Mouse (Mus musculus) cerebellum, adult 2 months (tissue): ENCODE data around the gene Gm853. TPM values are rescaled to one million over a fixed set of nuclear protein-coding genes. Genes with fewer than 3 reads are reported as not detected.
"Not testable (repeated sequence)": the region's sequence is repeated elsewhere in the genome, so short reads cannot be mapped to it uniquely, and the experiment has no call there.

Experiments
- DNase-seq, 2 experiments: peaks; one replicate each; pipeline ENCODE4 v3.0.0; 2021
- H3K27ac ChIP-seq: fragments of 200-500 bp; 2 replicates; pipeline ENCODE4 v1.5.1; 2012; ENCODE audit warnings: low read length, control low read depth, inconsistent platforms; ENCODE audit not compliant: insufficient read depth
- H3K27me3 ChIP-seq: fragments of 200-500 bp; 2 replicates; pipeline ENCODE4 v1.6.1; 2012; ENCODE audit warnings: inconsistent platforms, mild to moderate bottlenecking, low read length, moderate library complexity; ENCODE audit not compliant: control insufficient read depth, insufficient read depth
- H3K4me1 ChIP-seq: fragments of 200-500 bp; 2 replicates; pipeline ENCODE4 v1.6.1; 2011; ENCODE audit warnings: low read length; ENCODE audit not compliant: control insufficient read depth, insufficient read depth
- H3K4me3 ChIP-seq: fragments of 200-500 bp; replicated peaks from 2 replicates; pipeline ENCODE3; 2011; ENCODE audit warnings: mild to moderate bottlenecking, low read depth, low read length, control low read depth; ENCODE audit not compliant: insufficient read depth
- CTCF ChIP-seq: fragments of 200-500 bp; IDR thresholded peaks from 2 replicates; pipeline ENCODE4 v1.5.1; 2011; ENCODE audit warnings: low read depth, mild to moderate bottlenecking, control low read depth, low read length, moderate library complexity, borderline replicate concordance; ENCODE audit not compliant: insufficient read depth
- POLR2A ChIP-seq: fragments of 200-500 bp; IDR thresholded peaks from 2 replicates; pipeline ENCODE4 v1.6.1; 2011; ENCODE audit warnings: low read length, control low read depth, borderline replicate concordance; ENCODE audit not compliant: insufficient read depth
- WGBS: fragments of 180-500 bp; shearing (Covaris S2); methylation state at CpG from one replicate; pipeline ENCODE4 v1.1.7; 2018; 5-methylcytosine and 5-hydroxymethylcytosine counted together
- polyA plus RNA-seq: library from polyadenylated mRNA; depleted of rRNA; stranded (reverse); fragments of >200 nt; gene quantifications from 2 replicates; pipeline ENCODE4 v1.2.3, GENCODE M21; 2012

The Gm853 gene
- polyA plus RNA-seq, 1 experiment: 0.33 TPM

- H3K27me3 ChIP-seq: no peaks in the 10 kb centered on the region
- no peak for DNase-seq
- H3K27ac ChIP-seq: no peak overlapping the region
- 45% methylated on average over 5 of the region's 5 CpGs for WGBS
- no peak overlapping the region for H3K4me3 ChIP-seq
- TF ChIP-seq CTCF (no peak), POLR2A (no peak)
- H3K4me1 ChIP-seq: peaks cover 6% of the 10 kb centered on the region; the same call in 1 of the 2 replicates
Observed at GRCm38 (mm10) chr4:130260406-130260805, 38.2 kb upstream of the Gm853 start.

- Histone ChIP-seq H3K27ac (no peak overlapping the region), H3K4me1 (no peaks in the 10 kb centered on the region), H3K4me3 (no peak overlapping the region), H3K27me3 (no peaks in the 10 kb centered on the region)
- DNase-seq: no peak
- TF ChIP-seq CTCF: no peak
- no peak for TF ChIP-seq POLR2A
- WGBS: 77% methylated on average over 8 of the region's 8 CpGs
Observed at GRCm38 (mm10) chr4:130252441-130253157, 30.4 kb upstream of the Gm853 start.

- H3K4me3 ChIP-seq: no peak overlapping the region
- H3K27me3 ChIP-seq: no peaks in the 10 kb centered on the region
- no peaks in the 10 kb centered on the region for H3K4me1 ChIP-seq
- TF ChIP-seq POLR2A (no peak), CTCF (no peak)
- 51% methylated on average over 3 of the region's 3 CpGs for WGBS
- no peak for DNase-seq
- no peak overlapping the region for H3K27ac ChIP-seq
Observed at GRCm38 (mm10) chr4:130251763-130252162, 29.6 kb upstream of the Gm853 start.

- Histone ChIP-seq H3K27me3 (no peaks in the 10 kb centered on the region), H3K27ac (no peak overlapping the region), H3K4me1 (no peaks in the 10 kb centered on the region), H3K4me3 (no peak overlapping the region)
- no peak for DNase-seq
- WGBS: 54% methylated on average over 7 of the region's 7 CpGs
- TF ChIP-seq CTCF (no peak), POLR2A (no peak)
Observed at GRCm38 (mm10) chr4:130251172-130251705, 29.0 kb upstream of the Gm853 start.

- H3K4me3 ChIP-seq: no peak overlapping the region
- H3K4me1 ChIP-seq: no peaks in the 10 kb centered on the region
- H3K27ac ChIP-seq: no peak overlapping the region
- no peaks in the 10 kb centered on the region for H3K27me3 ChIP-seq
- WGBS: 56% methylated on average over 3 of the region's 3 CpGs
- no peak for TF ChIP-seq POLR2A
- TF ChIP-seq CTCF: no peak
- no peak for DNase-seq
Observed at GRCm38 (mm10) chr4:130248636-130249035, 26.4 kb upstream of the Gm853 start.

- no peak overlapping the region for H3K4me3 ChIP-seq
- H3K27ac ChIP-seq: no peak overlapping the region
- peak; percentile 80; the same call in 1 of the 2 replicates for TF ChIP-seq CTCF
- TF ChIP-seq POLR2A: no peak
- H3K4me1 ChIP-seq: no peaks in the 10 kb centered on the region
- H3K27me3 ChIP-seq: no peaks in the 10 kb centered on the region
- WGBS: 7% methylated on average over 6 of the region's 6 CpGs
- peak; percentile 67 to 72 for DNase-seq
Observed at GRCm38 (mm10) chr4:130246132-130246531, 23.9 kb upstream of the Gm853 start.

- Histone ChIP-seq H3K4me1 (no peaks in the 10 kb centered on the region), H3K4me3 (no peak overlapping the region), H3K27me3 (no peaks in the 10 kb centered on the region), H3K27ac (no peak overlapping the region)
- no peak for DNase-seq
- 84% methylated on average over 8 of the region's 8 CpGs for WGBS
- no peak for TF ChIP-seq POLR2A
- no peak for TF ChIP-seq CTCF
Observed at GRCm38 (mm10) chr4:130244749-130245148, 22.5 kb upstream of the Gm853 start.

- not testable (repeated sequence) for H3K4me1 ChIP-seq, DNase-seq, H3K4me3 ChIP-seq, H3K27ac ChIP-seq, H3K27me3 ChIP-seq
- WGBS: 59% methylated on average over 1 of the region's 1 CpGs
Observed at GRCm38 (mm10) chr4:130243621-130244020, 21.4 kb upstream of the Gm853 start.
